In the genomic region with DNA sequence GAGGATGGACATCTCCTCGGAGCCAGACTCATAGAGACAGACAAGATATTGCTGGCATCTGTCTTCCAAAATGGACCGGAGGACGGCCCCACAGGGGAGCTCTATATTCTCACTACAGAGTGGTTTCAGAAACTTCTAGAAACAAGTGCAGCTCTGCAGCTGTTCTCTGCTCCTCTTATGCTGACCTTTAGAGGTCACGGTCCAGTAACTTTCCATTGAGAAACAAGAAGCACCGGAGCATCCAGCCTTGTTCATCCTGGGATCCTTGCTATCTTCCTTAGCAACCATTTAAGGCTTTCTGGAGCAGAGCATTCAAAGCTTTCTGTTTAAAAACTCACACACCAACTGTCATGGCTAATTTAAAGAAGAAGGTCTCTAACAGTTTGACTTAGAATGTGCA, we compare ENCODE assay signal across 23 mouse cellular contexts.
A peak's percentile ranks its signal among the peaks of the same experiment; 100 is the strongest.
DNase-seq lines count a peak whose midpoint lies in the region; ATAC-seq and TF ChIP-seq lines count a peak whose summit lies in the region.
"Had no signal": no experiment of that assay in that cellular context is flagged by ENCODE, and none has a peak within 500 bp of the region (broad histone marks: within the 10 kb centered on the region; RNA-seq: fewer than 3 reads in every experiment).

No protein-coding gene starts in this region.

- no peak overlapping the region for H3K4me3 ChIP-seq in kidney, embryonic 15.5 days (replicated peaks)
- H3K4me3 ChIP-seq in kidney, postnatal 0 days (replicated peaks; ENCODE audit: low read depth, low read length) = no peak overlapping the region
- no peak overlapping the region for H3K4me3 ChIP-seq in kidney, embryonic 14.5 days (ENCODE audit: low read length)
- H3K4me3 ChIP-seq: embryonic facial prominence, embryonic 13.5 days; embryonic facial prominence, embryonic 15.5 days; erythroblast, embryonic 14.5 days; forebrain, embryonic 10.5 days; forebrain, embryonic 12.5 days had no signal

- no peaks in the 10 kb centered on the region for H3K27me3 ChIP-seq in kidney, embryonic 15.5 days
- H3K27me3 ChIP-seq in kidney, postnatal 0 days (ENCODE audit: insufficient read depth, low read length) = no peaks in the 10 kb centered on the region
- no peaks in the 10 kb centered on the region for H3K27me3 ChIP-seq in kidney, embryonic 14.5 days (ENCODE audit: control insufficient read depth, insufficient read depth, low read length)
- H3K27me3 ChIP-seq: embryonic facial prominence, embryonic 13.5 days; embryonic facial prominence, embryonic 15.5 days; forebrain, embryonic 12.5 days had no signal

- TF ChIP-seq CTCF in kidney, postnatal 0 days (IDR thresholded peaks at IDR 0.05; ENCODE audit: low read depth) = no peak

- no peak overlapping the region for H3K9ac ChIP-seq in kidney, embryonic 15.5 days
- H3K9ac ChIP-seq in kidney, postnatal 0 days (ENCODE audit: low read depth, low read length) = no peak overlapping the region
- H3K9ac ChIP-seq in kidney, embryonic 14.5 days (ENCODE audit: low read depth, low read length) = no peak overlapping the region
- H3K9ac ChIP-seq: embryonic facial prominence, embryonic 13.5 days; embryonic facial prominence, embryonic 15.5 days; forebrain, embryonic 12.5 days had no signal

- ATAC-seq in kidney, embryonic 15.5 days (replicated peaks; ENCODE audit: low FRiP score) = no peak
- no peak for ATAC-seq in kidney, postnatal 0 days (replicated peaks; ENCODE audit: low FRiP score, low read depth)
- no peak for ATAC-seq in kidney, embryonic 14.5 days (ENCODE audit: low FRiP score, low TSS enrichment)
- ATAC-seq: forebrain, embryonic 14.5 days had no signal

- H3K36me3 ChIP-seq in kidney, embryonic 15.5 days = no peaks in the 10 kb centered on the region
- H3K36me3 ChIP-seq in kidney, postnatal 0 days (ENCODE audit: insufficient read depth, low read length) = no peaks in the 10 kb centered on the region
- no peaks in the 10 kb centered on the region for H3K36me3 ChIP-seq in kidney, embryonic 14.5 days (ENCODE audit: control insufficient read depth, insufficient read depth, low read length)
- H3K36me3 ChIP-seq: embryonic facial prominence, embryonic 13.5 days; embryonic facial prominence, embryonic 15.5 days; forebrain, embryonic 10.5 days; forebrain, embryonic 12.5 days had no signal

- no peaks in the 10 kb centered on the region for H3K4me1 ChIP-seq in kidney, embryonic 15.5 days
- H3K4me1 ChIP-seq in kidney, postnatal 0 days (replicated peaks; ENCODE audit: insufficient read depth, low read length) = no peaks in the 10 kb centered on the region
- H3K4me1 ChIP-seq in kidney, embryonic 14.5 days (ENCODE audit: control insufficient read depth, insufficient read depth, low read length) = peaks cover 2% of the 10 kb centered on the region; the same call in 1 of the 2 replicates
- H3K4me1 ChIP-seq: embryonic facial prominence, embryonic 13.5 days; embryonic facial prominence, embryonic 15.5 days; forebrain, embryonic 10.5 days; forebrain, embryonic 12.5 days had no signal

- no peak overlapping the region for H3K4me2 ChIP-seq in kidney, embryonic 15.5 days
- no peak overlapping the region for H3K4me2 ChIP-seq in kidney, postnatal 0 days (ENCODE audit: low read length)
- no peak overlapping the region for H3K4me2 ChIP-seq in kidney, embryonic 14.5 days (replicated peaks; ENCODE audit: low read depth, low read length)
- H3K4me2 ChIP-seq: embryonic facial prominence, embryonic 13.5 days; embryonic facial prominence, embryonic 15.5 days; forebrain, embryonic 12.5 days had no signal

- peak; percentile 14 to 21 for DNase-seq in kidney, adult 8-10 months
- DNase-seq in kidney, postnatal 0 days (ENCODE audit: low spot score) = peak; percentile 25
- DNase-seq in kidney, adult 18-20 months = no peak
- DNase-seq in kidney, postnatal 14 days = peak; percentile 12
- DNase-seq in spleen, adult 18-20 months = no peak
- DNase-seq: adrenal gland, adult 2 months; adrenal gland, postnatal 10 days; adrenal gland, postnatal 25 days; cerebellum, adult 11 months; cerebellum, adult 18-20 months; cerebellum, adult 8-10 months; cerebellum, adult 9-11 months; cerebellum, postnatal 14 days; cerebellum, postnatal 36 days; embryo, embryonic 11 days had no signal

- WGBS in kidney, embryonic 15.5 days = 74% methylated on average over 5 of the region's 5 CpGs
- WGBS in kidney, postnatal 0 days = 70% methylated on average over 5 of the region's 5 CpGs
- WGBS in kidney, embryonic 14.5 days = 74% methylated on average over 5 of the region's 5 CpGs

- no peaks in the 10 kb centered on the region; the same call in 1 of the 2 replicates for H3K9me3 ChIP-seq in kidney, embryonic 15.5 days (replicated peaks)
- no peaks in the 10 kb centered on the region for H3K9me3 ChIP-seq in kidney, postnatal 0 days (replicated peaks; ENCODE audit: low read length)
- H3K9me3 ChIP-seq in kidney, embryonic 14.5 days (ENCODE audit: control insufficient read depth, low read length) = no peaks in the 10 kb centered on the region
- H3K9me3 ChIP-seq: embryonic facial prominence, embryonic 13.5 days; embryonic facial prominence, embryonic 15.5 days; forebrain, embryonic 10.5 days; forebrain, embryonic 12.5 days had no signal

- H3K27ac ChIP-seq in kidney, embryonic 15.5 days = no peak overlapping the region
- H3K27ac ChIP-seq in kidney, postnatal 0 days = no peak overlapping the region
- no peak overlapping the region for H3K27ac ChIP-seq in kidney, embryonic 14.5 days (ENCODE audit: low read depth, low read length)
- H3K27ac ChIP-seq: embryonic facial prominence, embryonic 13.5 days; embryonic facial prominence, embryonic 15.5 days; forebrain, embryonic 10.5 days; forebrain, embryonic 12.5 days had no signal

Comparison
In these comparisons a context has a peak if more than half of its experiments do, and no peak if none do; other contexts are left out.
1. DNase-seq: peak in kidney, adult 8-10 months (2 of 2), kidney, postnatal 0 days (single experiment) and kidney, postnatal 14 days (single experiment); none in kidney, adult 18-20 months (single experiment) and spleen, adult 18-20 months (0 of 2).